Mouse (Mus musculus) lung, postnatal 0 days (tissue): ENCODE measurements around the gene Pias3.

ENCODE experiments used
- CTCF ChIP-seq: IDR thresholded peaks from 2 replicates; pipeline ENCODE4 v1.5.1; 2016; ENCODE audit warnings: antibody characterized with exemption, mild to moderate bottlenecking
- EP300 ChIP-seq: IDR thresholded peaks from 2 replicates; pipeline ENCODE4 v1.6.1; 2016; ENCODE audit warnings: antibody characterized with exemption, mild to moderate bottlenecking, control low read depth

DNA sequence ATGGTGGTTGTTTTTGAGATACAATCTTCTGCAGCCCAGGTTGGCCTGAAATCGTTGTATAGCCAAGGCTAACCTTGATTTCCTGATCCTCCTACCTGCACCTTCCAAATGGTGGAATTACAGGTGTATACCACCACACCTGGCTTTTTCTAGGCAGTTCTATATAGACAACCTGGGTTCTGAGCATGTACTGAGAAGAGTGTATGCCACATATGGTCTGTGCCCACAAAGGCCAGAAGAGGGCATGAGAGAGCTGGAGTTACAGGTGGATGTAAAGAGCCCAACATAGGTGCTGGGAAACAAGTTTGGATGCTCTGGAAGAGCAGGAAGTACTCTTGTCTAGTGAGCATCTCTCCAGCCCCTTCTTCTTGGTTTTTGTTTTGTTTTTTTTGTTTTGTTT is 28.9 kb upstream of the Pias3 start:
- TF ChIP-seq CTCF (peak; percentile 65), EP300 (no peak)
